Mouse (Mus musculus) megakaryocyte, embryonic 14.5 days (primary cell): ENCODE measurements around the gene Lpin1.

ENCODE experiments used
- FLI1 ChIP-seq: IDR thresholded peaks from 2 replicates; pipeline ENCODE4 v1.6.1; 2012; ENCODE audit warnings: low read length, inconsistent platforms, mixed read lengths
- GATA1 ChIP-seq: IDR thresholded peaks from 3 replicates; pipeline ENCODE4 v1.6.1; 2012; ENCODE audit warnings: mixed read lengths, low read length, inconsistent platforms, borderline replicate concordance

DNA sequence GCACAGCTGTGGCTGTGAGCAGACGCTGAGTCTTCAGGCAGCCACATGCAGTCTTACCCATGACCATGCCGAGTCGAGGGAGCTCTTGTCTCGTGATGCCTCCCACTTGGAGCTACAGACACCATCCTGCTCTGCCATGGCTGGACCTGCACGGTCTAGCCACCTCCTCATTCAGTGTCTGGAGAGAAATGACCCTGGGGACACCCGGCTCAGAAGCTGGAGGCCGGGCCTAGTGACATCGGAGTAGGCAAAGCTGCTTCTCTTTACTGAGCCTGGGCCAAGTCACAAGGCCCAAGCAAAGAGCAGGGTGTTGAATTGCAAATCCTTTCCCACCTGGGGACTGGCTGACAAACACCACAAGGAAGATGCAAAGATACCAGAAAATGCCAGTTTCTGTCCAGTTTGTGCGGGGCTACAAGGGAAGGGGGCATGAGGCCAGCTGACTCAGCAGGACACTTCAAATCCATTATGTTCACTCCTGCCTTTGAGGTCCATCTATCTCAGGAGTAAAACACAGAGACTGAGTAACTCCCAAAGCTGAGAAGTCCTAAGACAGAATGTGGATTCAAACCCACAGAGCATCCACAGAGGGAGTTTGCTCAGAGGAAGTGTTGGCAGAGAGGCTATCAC is 36.1 kb upstream of the Lpin1 start:
- TF ChIP-seq GATA1 (no peak), FLI1 (no peak)
